Mouse (Mus musculus): ENCODE results near the gene Ppp1cb.

DNA sequence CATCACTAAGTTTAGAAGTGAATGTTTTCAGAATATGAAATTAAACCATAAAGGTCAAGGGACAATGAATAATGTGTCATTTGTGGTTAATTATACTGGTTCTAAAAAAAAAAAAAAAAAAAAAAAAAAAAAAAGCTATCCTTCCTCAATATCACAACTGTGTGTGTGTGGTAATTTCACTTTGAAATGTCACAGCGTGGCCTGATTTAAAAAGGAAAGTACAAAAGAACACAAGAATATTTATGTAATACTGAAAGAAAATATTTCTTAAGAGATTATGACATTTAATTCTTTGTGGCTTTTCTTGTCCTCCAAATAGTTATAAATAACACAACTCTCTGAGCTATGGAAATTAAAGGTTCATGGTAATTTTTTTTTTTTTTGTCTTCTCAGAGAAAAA is 28.2 kb upstream of the Ppp1cb start:
- TF ChIP-seq CTCF (IDR thresholded peaks at IDR 0.05; ENCODE audit: low read depth, low read length) (no peak), POLR2A (IDR thresholded peaks at IDR 0.05; ENCODE audit: insufficient read depth, low read length) (no peak), EP300 (IDR thresholded peaks at IDR 0.05; ENCODE audit: insufficient read depth, low read depth, low read length) (no peak)

Measured in ES-Bruce4 (cell line).